Mouse (Mus musculus) forebrain, embryonic 12.5 days (tissue): ENCODE data around the gene Scn3a. TPM values are rescaled to one million over a fixed set of nuclear protein-coding genes. Genes with fewer than 3 reads are reported as not detected.

ENCODE experiments used
- ATAC-seq: fragments of 200-750 bp; cut with Nextera tagmentation; 2 replicates; pipeline ENCODE4 v1.8.0; 2017; ENCODE audit warnings: moderate TSS enrichment; ENCODE audit not compliant: low FRiP score
- H3K27ac ChIP-seq: fragments of 300-500 bp; sonication (generic); 2 replicates; pipeline ENCODE4 v1.5.1; 2016; ENCODE audit warnings: mild to moderate bottlenecking
- H3K27me3 ChIP-seq: fragments of 300-500 bp; sonication (generic); 2 replicates; pipeline ENCODE4 v1.6.1; 2016; ENCODE audit warnings: mild to moderate bottlenecking
- H3K36me3 ChIP-seq: fragments of 300-500 bp; sonication (generic); replicated peaks from 2 replicates; pipeline ENCODE4 v1.6.1; 2016; ENCODE audit warnings: mild to moderate bottlenecking
- H3K4me1 ChIP-seq: fragments of 300-500 bp; sonication (generic); 2 replicates; pipeline ENCODE4 v1.6.1; 2016
- H3K4me2 ChIP-seq: fragments of 300-500 bp; sonication (generic); 2 replicates; pipeline ENCODE4 v1.6.1; 2016; ENCODE audit warnings: mild to moderate bottlenecking, moderate library complexity
- H3K4me3 ChIP-seq: fragments of 300-500 bp; sonication (generic); replicated peaks from 2 replicates; pipeline ENCODE4 v1.5.1; 2016; ENCODE audit warnings: mild to moderate bottlenecking
- H3K9ac ChIP-seq: fragments of 300-500 bp; sonication (generic); 2 replicates; pipeline ENCODE4 v1.6.1; 2016; ENCODE audit warnings: mild to moderate bottlenecking
- H3K9me3 ChIP-seq: fragments of 300-500 bp; sonication (generic); 2 replicates; pipeline ENCODE4 v1.6.1; 2016
- WGBS: fragments of 180-500 bp; shearing (Covaris S2); methylation state at CpG from one replicate; pipeline ENCODE4 v1.1.7; 2016; 5-methylcytosine and 5-hydroxymethylcytosine counted together
- polyA plus RNA-seq: library from polyadenylated mRNA; unstranded; fragments of >200 nt; fragmentation: Nextera tagmentation; extraction: Ambion mirVana; gene quantifications from 2 replicates; pipeline ENCODE4 v1.2.1, GENCODE M21; 2016

Scn3a gene
- polyA plus RNA-seq, 1 experiment from 2014 or later = 40.8 TPM

GRCm38 (mm10) chr2:65548665-65549064 is 18.8 kb downstream of the Scn3a start:
- Histone ChIP-seq H3K36me3 (no peaks in the 10 kb centered on the region), H3K4me3 (no peak overlapping the region), H3K9me3 (no peaks in the 10 kb centered on the region), H3K4me1 (peaks cover 18% of the 10 kb centered on the region), H3K4me2 (no peak overlapping the region), H3K9ac (no peak overlapping the region), H3K27ac (no peak overlapping the region), H3K27me3 (no peaks in the 10 kb centered on the region)
- 91% methylated on average over 6 of the region's 6 CpGs for WGBS
- no peak for ATAC-seq

DNA sequence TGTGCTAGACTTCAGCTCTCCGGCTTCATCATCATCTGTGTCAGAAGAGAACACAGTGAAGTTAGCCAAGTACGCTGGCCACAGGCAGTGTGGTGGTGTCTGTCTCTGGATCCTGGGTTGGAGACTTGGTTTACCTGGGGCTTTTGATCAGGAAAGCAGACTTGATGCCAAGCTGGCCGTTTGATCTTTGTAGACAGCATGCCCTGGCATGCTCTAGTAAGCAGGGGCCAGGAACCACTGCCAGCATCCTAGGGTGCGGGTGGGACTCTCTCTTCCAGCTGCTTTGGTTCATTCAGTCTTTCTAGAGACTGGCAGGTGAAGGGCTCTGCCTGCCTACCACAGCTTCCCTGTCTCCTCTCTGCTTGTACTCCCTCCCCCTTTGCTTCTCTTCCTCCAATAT is 20.1 kb downstream of the Scn3a start:
- no peak overlapping the region for H3K9ac ChIP-seq
- no peak overlapping the region for H3K27ac ChIP-seq
- 71% methylated on average over 4 of the region's 4 CpGs for WGBS
- no peak for ATAC-seq
- H3K9me3 ChIP-seq = no peaks in the 10 kb centered on the region
- no peaks in the 10 kb centered on the region for H3K27me3 ChIP-seq
- H3K4me1 ChIP-seq = peaks cover 23% of the 10 kb centered on the region
- no peaks in the 10 kb centered on the region for H3K36me3 ChIP-seq
- H3K4me2 ChIP-seq = no peak overlapping the region
- no peak overlapping the region for H3K4me3 ChIP-seq

GRCm38 (mm10) chr2:65542906-65543592 is 24.4 kb downstream of the Scn3a start:
- ATAC-seq = 0 out of 2 replicates have a peak, but pooled peaks have one; percentile 27
- 70% methylated on average over 10 of the region's 10 CpGs for WGBS
- peak overlapping the region; percentile 54; the same call in 1 of the 2 replicates for H3K27ac ChIP-seq

DNA sequence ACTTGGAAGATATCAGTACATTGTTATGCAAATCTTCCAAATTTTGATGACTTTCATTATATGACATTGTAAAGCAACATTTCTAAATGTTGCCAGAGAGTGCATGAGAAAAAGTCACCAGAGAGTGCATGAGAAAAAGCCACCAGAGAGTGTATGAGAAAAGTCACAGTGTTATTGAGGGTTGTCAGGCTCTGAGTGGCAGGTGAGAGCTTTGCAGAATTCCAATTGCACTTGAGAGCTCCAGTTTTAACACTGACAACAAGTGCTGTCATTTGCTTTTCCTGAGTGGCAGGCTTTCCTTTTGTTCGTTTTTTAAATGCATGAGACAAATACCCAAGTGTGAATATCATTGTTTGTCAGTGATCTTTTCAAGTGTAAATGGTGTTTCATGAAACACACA is 25.6 kb downstream of the Scn3a start:
- no peak for ATAC-seq
- no peak overlapping the region for H3K4me2 ChIP-seq
- no peaks in the 10 kb centered on the region for H3K9me3 ChIP-seq
- no peaks in the 10 kb centered on the region for H3K27me3 ChIP-seq
- peak overlapping the region; percentile 43; the same call in 1 of the 2 replicates for H3K27ac ChIP-seq
- WGBS = 53% methylated on average over 1 of the region's 1 CpGs
- H3K4me1 ChIP-seq = peaks cover 14% of the 10 kb centered on the region
- no peaks in the 10 kb centered on the region for H3K36me3 ChIP-seq
- H3K9ac ChIP-seq = no peak overlapping the region
- H3K4me3 ChIP-seq = no peak overlapping the region

More at GRCm38 (mm10) chr2:65542906-65543592, 24.4 kb downstream of the Scn3a start:
- H3K9ac ChIP-seq = no peak overlapping the region
- H3K9me3 ChIP-seq = no peaks in the 10 kb centered on the region
- H3K4me1 ChIP-seq = peaks cover 19% of the 10 kb centered on the region
- H3K27me3 ChIP-seq = no peaks in the 10 kb centered on the region
- H3K4me3 ChIP-seq = no peak overlapping the region
- H3K4me2 ChIP-seq = no peak overlapping the region
- H3K36me3 ChIP-seq = no peaks in the 10 kb centered on the region

GRCm38 (mm10) chr2:65538436-65538835 is 29.0 kb downstream of the Scn3a start:
- H3K27me3 ChIP-seq = no peaks in the 10 kb centered on the region
- no peak overlapping the region for H3K4me2 ChIP-seq
- 68% methylated on average over 5 of the region's 5 CpGs for WGBS
- no peak overlapping the region for H3K9ac ChIP-seq
- no peaks in the 10 kb centered on the region for H3K9me3 ChIP-seq
- peaks cover 13% of the 10 kb centered on the region for H3K4me1 ChIP-seq
- ATAC-seq = no peak
- no peak overlapping the region for H3K27ac ChIP-seq
- no peaks in the 10 kb centered on the region for H3K36me3 ChIP-seq
- no peak overlapping the region for H3K4me3 ChIP-seq

- H3K9me3 ChIP-seq = no peaks in the 10 kb centered on the region
- no peak overlapping the region for H3K4me2 ChIP-seq
- no peaks in the 10 kb centered on the region for H3K4me1 ChIP-seq
- no peak for ATAC-seq
- no peaks in the 10 kb centered on the region for H3K27me3 ChIP-seq
- 85% methylated on average over 10 of the region's 10 CpGs for WGBS
- H3K27ac ChIP-seq = no peak overlapping the region
- no peaks in the 10 kb centered on the region for H3K36me3 ChIP-seq
- H3K9ac ChIP-seq = no peak overlapping the region
- no peak overlapping the region for H3K4me3 ChIP-seq
Observed at GRCm38 (mm10) chr2:65532127-65532854, 35.1 kb downstream of the Scn3a start.

DNA sequence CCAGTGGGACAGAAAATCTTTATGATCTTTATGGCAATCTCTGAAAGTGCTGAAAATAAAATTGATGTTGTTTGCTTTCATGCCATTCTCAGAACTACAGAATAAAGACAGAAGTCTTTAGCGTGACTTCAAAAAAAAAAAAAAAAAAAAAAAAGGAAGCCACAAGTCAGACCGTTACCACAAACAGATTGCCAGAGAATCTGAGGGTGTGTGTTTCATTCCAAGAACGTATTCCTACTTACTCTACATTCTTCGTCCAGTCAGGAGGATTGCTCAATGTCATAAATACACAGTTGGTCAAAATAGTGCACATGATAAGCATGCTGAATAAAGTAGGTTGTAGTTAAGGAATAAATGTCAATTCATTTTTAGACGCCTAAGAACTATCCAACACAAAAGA is 38.3 kb downstream of the Scn3a start:
- Histone ChIP-seq H3K27ac (no peak overlapping the region), H3K4me2 (no peak overlapping the region), H3K9ac (no peak overlapping the region), H3K9me3 (no peaks in the 10 kb centered on the region), H3K27me3 (no peaks in the 10 kb centered on the region), H3K36me3 (0 out of 2 replicates have a peak, but pooled peaks cover 8% of the 10 kb centered on the region), H3K4me1 (no peaks in the 10 kb centered on the region), H3K4me3 (no peak overlapping the region)
- 74% methylated on average over 5 of the region's 5 CpGs for WGBS
- no peak for ATAC-seq

- no peak for ATAC-seq
Observed at GRCm38 (mm10) chr2:65516703-65517102, 50.7 kb downstream of the Scn3a start.

DNA sequence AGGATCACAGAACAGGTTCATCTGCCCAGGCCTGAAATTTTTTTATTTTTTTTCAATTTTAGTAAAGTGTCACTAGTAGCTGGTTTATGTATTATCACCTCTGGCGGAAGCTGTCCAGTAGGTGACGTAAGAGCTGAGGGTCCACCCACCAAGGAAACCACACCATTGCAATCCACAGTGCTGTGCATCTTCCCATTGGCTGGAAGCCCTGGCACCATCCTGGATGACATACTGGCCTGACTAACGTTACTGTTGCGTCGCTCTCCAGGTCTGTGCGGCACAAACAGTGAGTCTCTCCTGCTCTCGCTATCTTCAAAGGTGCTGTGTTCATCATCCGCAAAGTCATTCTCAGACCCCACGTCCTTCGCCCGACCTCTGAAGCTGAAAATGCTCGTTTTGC is 59.2 kb downstream of the Scn3a start:
- no peaks in the 10 kb centered on the region for H3K27me3 ChIP-seq
- 86% methylated on average over 12 of the region's 12 CpGs for WGBS
- no peak overlapping the region for H3K27ac ChIP-seq
- peaks cover 4% of the 10 kb centered on the region; the same call in 1 of the 2 replicates for H3K36me3 ChIP-seq
- no peak for ATAC-seq
- no peak overlapping the region for H3K4me2 ChIP-seq
- no peaks in the 10 kb centered on the region for H3K9me3 ChIP-seq
- no peak overlapping the region for H3K4me3 ChIP-seq
- no peak overlapping the region for H3K9ac ChIP-seq
- H3K4me1 ChIP-seq = no peaks in the 10 kb centered on the region

More at GRCm38 (mm10) chr2:65516703-65517102, 50.7 kb downstream of the Scn3a start:
- H3K27ac ChIP-seq = no peak overlapping the region
- H3K4me2 ChIP-seq = no peak overlapping the region
- H3K4me1 ChIP-seq = no peaks in the 10 kb centered on the region
- no peaks in the 10 kb centered on the region; the same call in 1 of the 2 replicates for H3K36me3 ChIP-seq
- no peak overlapping the region for H3K4me3 ChIP-seq
- WGBS = 84% methylated on average over 6 of the region's 6 CpGs
- H3K9ac ChIP-seq = no peak overlapping the region
- no peaks in the 10 kb centered on the region for H3K9me3 ChIP-seq
- no peaks in the 10 kb centered on the region for H3K27me3 ChIP-seq

DNA sequence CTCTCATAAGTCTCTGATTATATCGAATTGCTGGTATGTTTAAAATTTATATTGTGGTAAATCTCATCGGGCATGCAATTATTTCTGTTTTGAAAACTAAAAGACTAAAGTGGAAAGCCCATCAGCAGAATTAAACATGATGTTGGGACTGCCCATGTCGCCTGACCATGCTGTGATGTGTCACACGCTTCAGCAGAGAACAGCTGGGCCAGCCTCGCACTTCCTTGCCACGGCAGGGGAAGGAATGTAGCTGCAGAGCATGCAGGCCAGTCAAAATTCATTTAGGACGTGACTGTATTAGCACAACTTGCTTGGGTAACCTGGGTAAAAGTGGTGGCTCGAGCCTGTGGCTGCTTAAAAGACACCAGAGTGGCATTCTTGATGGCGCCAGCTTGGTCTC is 77.0 kb downstream of the Scn3a start:
- no peak overlapping the region for H3K9ac ChIP-seq
- ATAC-seq = no peak
- no peak overlapping the region for H3K4me3 ChIP-seq
- WGBS = 85% methylated on average over 9 of the region's 9 CpGs
- H3K27ac ChIP-seq = no peak overlapping the region
- H3K9me3 ChIP-seq = no peaks in the 10 kb centered on the region
- no peaks in the 10 kb centered on the region for H3K27me3 ChIP-seq
- peaks cover 5% of the 10 kb centered on the region; the same call in 1 of the 2 replicates for H3K36me3 ChIP-seq
- H3K4me2 ChIP-seq = no peak overlapping the region
- no peaks in the 10 kb centered on the region for H3K4me1 ChIP-seq

DNA sequence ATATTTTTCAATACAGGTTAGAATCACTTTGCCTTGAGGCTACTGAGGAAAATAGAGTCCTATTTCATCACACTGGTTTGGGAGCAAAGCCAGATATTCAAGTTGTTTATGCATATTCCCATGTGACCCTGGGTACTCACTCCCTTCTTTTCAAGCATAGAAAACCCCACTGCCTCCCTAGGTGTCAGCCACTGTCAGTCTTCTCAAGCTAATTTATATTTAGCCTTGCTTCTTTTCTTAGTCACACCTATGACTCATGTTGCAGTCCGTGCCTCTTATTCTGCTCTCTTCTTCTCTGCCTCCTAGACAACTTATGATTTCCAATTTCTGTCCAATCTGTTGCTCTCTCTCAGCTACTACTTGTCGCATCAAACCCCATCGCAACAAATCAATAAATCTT is 84.0 kb downstream of the Scn3a start:
- Histone ChIP-seq H3K9ac (no peak overlapping the region), H3K4me1 (no peaks in the 10 kb centered on the region), H3K27ac (no peak overlapping the region), H3K27me3 (no peaks in the 10 kb centered on the region), H3K4me2 (no peak overlapping the region), H3K4me3 (no peak overlapping the region), H3K9me3 (no peaks in the 10 kb centered on the region), H3K36me3 (peaks cover 9% of the 10 kb centered on the region; the same call in 1 of the 2 replicates)
- ATAC-seq = no peak
- 90% methylated on average over 3 of the region's 3 CpGs for WGBS

DNA sequence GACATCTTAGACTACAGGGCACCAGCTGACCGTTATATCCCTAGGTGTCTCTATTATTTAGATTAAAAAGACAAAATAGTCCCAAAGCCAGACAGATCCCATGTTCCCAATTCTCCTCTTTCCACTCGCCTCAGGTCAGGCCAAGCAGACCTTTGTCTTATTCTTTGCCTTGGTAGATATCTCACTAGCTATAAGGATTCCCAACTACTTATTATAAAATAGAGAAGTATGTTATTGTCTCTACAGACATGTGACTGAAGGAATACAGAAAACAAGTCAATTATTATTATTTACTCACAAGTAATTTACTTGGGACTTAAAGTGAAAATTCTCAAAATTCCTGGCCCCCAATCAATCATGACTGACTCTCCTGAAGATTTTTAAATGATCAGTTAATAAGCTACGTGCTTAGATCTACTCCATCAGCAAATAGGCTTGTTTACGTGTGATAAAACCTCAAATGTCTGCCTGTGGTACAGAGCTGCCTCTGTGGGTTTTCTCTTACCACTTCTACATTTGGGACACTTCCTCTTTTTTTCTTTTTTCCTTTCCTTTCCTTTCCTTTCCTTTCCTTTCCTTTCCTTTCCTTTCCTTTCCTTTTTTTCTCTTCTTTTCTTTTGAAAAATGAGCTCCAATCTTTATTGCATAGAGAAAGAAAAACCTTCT is 86.3 kb downstream of the Scn3a start:
- Histone ChIP-seq H3K27ac (no peak overlapping the region), H3K4me3 (no peak overlapping the region), H3K27me3 (no peaks in the 10 kb centered on the region), H3K9me3 (no peaks in the 10 kb centered on the region), H3K4me1 (no peaks in the 10 kb centered on the region), H3K4me2 (no peak overlapping the region), H3K9ac (no peak overlapping the region), H3K36me3 (peaks cover 9% of the 10 kb centered on the region; the same call in 1 of the 2 replicates)
- WGBS = 91% methylated on average over 4 of the region's 4 CpGs
- no peak for ATAC-seq
